Mouse (Mus musculus): ENCODE data around the gene Zdhhc24. TPM values are rescaled to one million over a fixed set of nuclear protein-coding genes. Genes with fewer than 3 reads are reported as not detected.

Zdhhc24 gene
- polyA plus RNA-seq, 2 experiments = 6.9 to 16.5 TPM

GRCm38 (mm10) chr19:4905979-4906794 is 27.7 kb downstream of the Zdhhc24 start, which contains the start of gene Bbs1:
Gene Bbs1, minus strand, starts transcription at chr19:4906628.
- H3K27ac ChIP-seq = no peak within 1 kb of the TSS
- peak within 1 kb of the TSS; percentile 62 for H3K9ac ChIP-seq (replicated peaks)
- H3K4me1 ChIP-seq (replicated peaks; ENCODE audit: control insufficient read depth in 2 of 2, insufficient read depth in 2 of 2, low read length in 1 of 2) = peaks cover 0 to 7% of the 10 kb centered on the region in 2 experiments; a peak in 3 of 4 replicates
- no peak for TF ChIP-seq EP300 (IDR thresholded peaks at IDR 0.05; ENCODE audit: low read depth)
- no peak for TF ChIP-seq CTCF (IDR thresholded peaks at IDR 0.05; ENCODE audit: low read depth)
- peak within 1 kb of the TSS; percentile 73 to 86 for H3K4me3 ChIP-seq (ENCODE audit: insufficient read depth in 1 of 2, low read depth in 2 of 2, low read length in 2 of 2)
- no peaks in the 10 kb centered on the region for H3K9me3 ChIP-seq (ENCODE audit: control insufficient read depth, low read length)
- peak within 1 kb of the TSS; percentile 72 for H3K4me2 ChIP-seq (ENCODE audit: low read depth)
- ATAC-seq (ENCODE audit: insufficient read depth) (peak; percentile 59; the same call in 1 of the 2 replicates), DNase-seq (ENCODE audit: low read depth in 3 of 3, low spot score in 3 of 3) (peak; percentile 62 to 70 (median 66))
- H3K36me3 ChIP-seq (replicated peaks; ENCODE audit: control insufficient read depth, insufficient read depth, low read depth) = peaks cover 4% of the 10 kb centered on the region
- WGBS (ENCODE audit: insufficient replicate concordance) = 9% methylated on average over 31 of the region's 31 CpGs
- no peaks in the 10 kb centered on the region for H3K27me3 ChIP-seq (ENCODE audit: control insufficient read depth, insufficient read depth, low read length)

GRCm38 (mm10) chr19:4908107-4908506 is 29.6 kb downstream of the Zdhhc24 start:
- H3K9ac ChIP-seq (replicated peaks) = no peak overlapping the region
- 69% methylated on average over 4 of the region's 4 CpGs for WGBS (ENCODE audit: insufficient replicate concordance)
- peak; percentile 27 to 42 (median 40) for DNase-seq (ENCODE audit: low read depth in 3 of 3, low spot score in 3 of 3)
- H3K36me3 ChIP-seq (replicated peaks; ENCODE audit: control insufficient read depth, insufficient read depth, low read depth) = peaks cover 4% of the 10 kb centered on the region
- H3K4me1 ChIP-seq (replicated peaks; ENCODE audit: control insufficient read depth in 2 of 2, insufficient read depth in 2 of 2, low read length in 1 of 2) = peaks cover 0 to 7% of the 10 kb centered on the region in 2 experiments; a peak in 3 of 4 replicates
- no peak overlapping the region for H3K4me3 ChIP-seq (ENCODE audit: insufficient read depth in 1 of 2, low read depth in 2 of 2, low read length in 2 of 2)
- no peak overlapping the region for H3K4me2 ChIP-seq (ENCODE audit: low read depth)
- no peaks in the 10 kb centered on the region for H3K9me3 ChIP-seq (ENCODE audit: control insufficient read depth, low read length)
- no peak overlapping the region for H3K27ac ChIP-seq
- H3K27me3 ChIP-seq (ENCODE audit: control insufficient read depth, insufficient read depth, low read length) = no peaks in the 10 kb centered on the region
- no peak for TF ChIP-seq EP300 (IDR thresholded peaks at IDR 0.05; ENCODE audit: low read depth)
- TF ChIP-seq CTCF (IDR thresholded peaks at IDR 0.05; ENCODE audit: low read depth) = peak; percentile 91
- no peak for ATAC-seq (ENCODE audit: insufficient read depth)

GRCm38 (mm10) chr19:4909376-4909775 is 30.9 kb downstream of the Zdhhc24 start:
- no peak overlapping the region for H3K4me2 ChIP-seq (ENCODE audit: low read depth)
- TF ChIP-seq EP300 (IDR thresholded peaks at IDR 0.05; ENCODE audit: low read depth) (no peak), CTCF (IDR thresholded peaks at IDR 0.05; ENCODE audit: low read depth) (no peak)
- peaks cover 0 to 7% of the 10 kb centered on the region in 2 experiments; a peak in 3 of 4 replicates for H3K4me1 ChIP-seq (replicated peaks; ENCODE audit: control insufficient read depth in 2 of 2, insufficient read depth in 2 of 2, low read length in 1 of 2)
- H3K27me3 ChIP-seq (ENCODE audit: control insufficient read depth, insufficient read depth, low read length) = no peaks in the 10 kb centered on the region
- H3K9me3 ChIP-seq (ENCODE audit: control insufficient read depth, low read length) = no peaks in the 10 kb centered on the region
- H3K27ac ChIP-seq = no peak overlapping the region
- WGBS (ENCODE audit: insufficient replicate concordance) = 75% methylated on average over 7 of the region's 7 CpGs
- H3K36me3 ChIP-seq (replicated peaks; ENCODE audit: control insufficient read depth, insufficient read depth, low read depth) = peaks cover 8% of the 10 kb centered on the region
- H3K4me3 ChIP-seq (ENCODE audit: insufficient read depth in 1 of 2, low read depth in 2 of 2, low read length in 2 of 2) = no peak overlapping the region
- DNase-seq (ENCODE audit: low read depth in 3 of 3, low spot score in 3 of 3) = no peak
- H3K9ac ChIP-seq (replicated peaks) = no peak overlapping the region
- ATAC-seq (ENCODE audit: insufficient read depth) = no peak

GRCm38 (mm10) chr19:4915924-4916603 is 37.6 kb downstream of the Zdhhc24 start:
- Histone ChIP-seq H3K9ac (replicated peaks) (no peak overlapping the region), H3K4me3 (ENCODE audit: insufficient read depth in 1 of 2, low read depth in 2 of 2, low read length in 2 of 2) (no peak overlapping the region), H3K9me3 (ENCODE audit: control insufficient read depth, low read length) (no peaks in the 10 kb centered on the region), H3K27ac (no peak overlapping the region), H3K36me3 (replicated peaks; ENCODE audit: control insufficient read depth, insufficient read depth, low read depth) (peaks cover 24% of the 10 kb centered on the region), H3K4me2 (ENCODE audit: low read depth) (no peak overlapping the region), H3K27me3 (ENCODE audit: control insufficient read depth, insufficient read depth, low read length) (no peaks in the 10 kb centered on the region), H3K4me1 (replicated peaks; ENCODE audit: control insufficient read depth in 2 of 2, insufficient read depth in 2 of 2, low read length in 1 of 2) (no peaks in the 10 kb centered on the region)
- TF ChIP-seq CTCF (IDR thresholded peaks at IDR 0.05; ENCODE audit: low read depth) (no peak), EP300 (IDR thresholded peaks at IDR 0.05; ENCODE audit: low read depth) (no peak)
- no peak for DNase-seq (ENCODE audit: low read depth in 3 of 3, low spot score in 3 of 3)
- no peak for ATAC-seq (ENCODE audit: insufficient read depth)
- WGBS (ENCODE audit: insufficient replicate concordance) = 83% methylated on average over 15 of the region's 15 CpGs

GRCm38 (mm10) chr19:4916827-4917226 is 38.4 kb downstream of the Zdhhc24 start:
- no peak overlapping the region for H3K4me2 ChIP-seq (ENCODE audit: low read depth)
- no peaks in the 10 kb centered on the region for H3K27me3 ChIP-seq (ENCODE audit: control insufficient read depth, insufficient read depth, low read length)
- TF ChIP-seq EP300 (IDR thresholded peaks at IDR 0.05; ENCODE audit: low read depth) (no peak), CTCF (IDR thresholded peaks at IDR 0.05; ENCODE audit: low read depth) (no peak)
- no peaks in the 10 kb centered on the region for H3K4me1 ChIP-seq (replicated peaks; ENCODE audit: control insufficient read depth in 2 of 2, insufficient read depth in 2 of 2, low read length in 1 of 2)
- DNase-seq (ENCODE audit: low read depth in 3 of 3, low spot score in 3 of 3) = no peak
- no peaks in the 10 kb centered on the region for H3K9me3 ChIP-seq (ENCODE audit: control insufficient read depth, low read length)
- no peak for ATAC-seq (ENCODE audit: insufficient read depth)
- peaks cover 29% of the 10 kb centered on the region for H3K36me3 ChIP-seq (replicated peaks; ENCODE audit: control insufficient read depth, insufficient read depth, low read depth)
- 76% methylated on average over 10 of the region's 10 CpGs for WGBS (ENCODE audit: insufficient replicate concordance)
- no peak overlapping the region for H3K4me3 ChIP-seq (ENCODE audit: insufficient read depth in 1 of 2, low read depth in 2 of 2, low read length in 2 of 2)
- H3K9ac ChIP-seq (replicated peaks) = no peak overlapping the region
- H3K27ac ChIP-seq = no peak overlapping the region

All from liver, embryonic 14.5 days (tissue).